Mouse (Mus musculus): ENCODE measurements at regions not wholly inside any gene's neighbourhood (a gene's known extent, or its start where the extent isn't known, plus 50 kb on each side); places are given as distances from the start of the nearest gene placed in this dataset.

- TF ChIP-seq CTCF (IDR thresholded peaks at IDR 0.05; ENCODE audit: low read depth) = no peak
- Histone ChIP-seq H3K27me3 (ENCODE audit: insufficient read depth, low read length) (no peaks in the 10 kb centered on the region), H3K9ac (no peak overlapping the region), H3K4me2 (ENCODE audit: low read depth) (no peak overlapping the region), H3K4me1 (ENCODE audit: insufficient read depth) (no peaks in the 10 kb centered on the region), H3K27ac (ENCODE audit: low read depth, low read length) (no peak overlapping the region), H3K4me3 (ENCODE audit: low read depth, low read length) (no peak overlapping the region), H3K9me3 (ENCODE audit: low read length) (no peaks in the 10 kb centered on the region), H3K36me3 (ENCODE audit: insufficient read depth) (no peaks in the 10 kb centered on the region)
- no peak for DNase-seq
- ATAC-seq = no peak
- WGBS = 77% methylated on average over 4 of the region's 4 CpGs
Observed at GRCm38 (mm10) chr8:76148681-76149080, 700.2 kb downstream of the Iqcm start.

GRCm38 (mm10) chr8:76182520-76182919 lies 716.7 kb upstream of the Nr3c2 start:
- no peaks in the 10 kb centered on the region for H3K9me3 ChIP-seq (ENCODE audit: low read length)

DNA sequence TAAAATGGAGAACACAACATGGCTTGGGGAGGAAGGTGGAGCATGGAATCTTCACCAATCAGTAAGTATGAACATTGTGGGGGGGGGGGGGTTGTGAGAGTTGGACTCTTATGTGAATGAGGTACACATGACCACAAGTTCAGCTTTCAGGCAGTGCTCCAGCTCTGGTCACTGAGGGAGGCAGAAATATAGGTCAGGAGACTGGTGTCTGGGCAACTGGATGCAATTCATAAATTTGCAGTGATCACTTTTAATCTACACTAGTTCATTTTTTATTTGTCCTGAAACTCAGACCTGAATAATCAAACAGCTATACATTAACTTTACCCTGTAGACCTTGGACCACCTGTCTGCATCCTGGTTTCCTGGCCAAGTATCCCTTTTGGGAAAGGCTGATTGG lies 715.4 kb upstream of the Nr3c2 start:
- Histone ChIP-seq H3K36me3 (ENCODE audit: insufficient read depth) (no peaks in the 10 kb centered on the region), H3K9ac (no peak overlapping the region), H3K4me3 (ENCODE audit: low read depth, low read length) (no peak overlapping the region), H3K9me3 (ENCODE audit: low read length) (no peaks in the 10 kb centered on the region), H3K4me2 (ENCODE audit: low read depth) (no peak overlapping the region), H3K4me1 (ENCODE audit: insufficient read depth) (no peaks in the 10 kb centered on the region), H3K27ac (ENCODE audit: low read depth, low read length) (no peak overlapping the region), H3K27me3 (ENCODE audit: insufficient read depth, low read length) (no peaks in the 10 kb centered on the region)
- DNase-seq (no peak), ATAC-seq (no peak)
- TF ChIP-seq CTCF (IDR thresholded peaks at IDR 0.05; ENCODE audit: low read depth) = no peak

More at GRCm38 (mm10) chr8:76182520-76182919, 716.7 kb upstream of the Nr3c2 start:
- no peak for TF ChIP-seq CTCF (IDR thresholded peaks at IDR 0.05; ENCODE audit: low read depth)
- DNase-seq = no peak
- ATAC-seq = no peak
- no peaks in the 10 kb centered on the region for H3K36me3 ChIP-seq (ENCODE audit: insufficient read depth)
- WGBS = 88% methylated on average over 3 of the region's 3 CpGs
- H3K4me1 ChIP-seq (ENCODE audit: insufficient read depth) = no peaks in the 10 kb centered on the region
- no peak overlapping the region for H3K4me3 ChIP-seq (ENCODE audit: low read depth, low read length)
- H3K27ac ChIP-seq (ENCODE audit: low read depth, low read length) = no peak overlapping the region
- no peak overlapping the region for H3K9ac ChIP-seq
- H3K27me3 ChIP-seq (ENCODE audit: insufficient read depth, low read length) = no peaks in the 10 kb centered on the region
- no peak overlapping the region for H3K4me2 ChIP-seq (ENCODE audit: low read depth)

GRCm38 (mm10) chr8:76187293-76187692 lies 711.9 kb upstream of the Nr3c2 start:
- H3K4me2 ChIP-seq (ENCODE audit: low read depth) = no peak overlapping the region
- H3K27me3 ChIP-seq (ENCODE audit: insufficient read depth, low read length) = no peaks in the 10 kb centered on the region
- TF ChIP-seq CTCF (IDR thresholded peaks at IDR 0.05; ENCODE audit: low read depth) = no peak
- 71% methylated on average over 5 of the region's 5 CpGs for WGBS
- DNase-seq (peak; percentile 2), ATAC-seq (peak; percentile 64)
- H3K9ac ChIP-seq = no peak overlapping the region
- no peak overlapping the region for H3K4me3 ChIP-seq (ENCODE audit: low read depth, low read length)
- H3K9me3 ChIP-seq (ENCODE audit: low read length) = no peaks in the 10 kb centered on the region
- no peaks in the 10 kb centered on the region for H3K4me1 ChIP-seq (ENCODE audit: insufficient read depth)
- H3K27ac ChIP-seq (ENCODE audit: low read depth, low read length) = no peak overlapping the region
- H3K36me3 ChIP-seq (ENCODE audit: insufficient read depth) = no peaks in the 10 kb centered on the region

GRCm38 (mm10) chr8:76211891-76212290 lies 687.4 kb upstream of the Nr3c2 start:
- no peak for DNase-seq
- Histone ChIP-seq H3K4me3 (ENCODE audit: low read depth, low read length) (no peak overlapping the region), H3K27ac (ENCODE audit: low read depth, low read length) (no peak overlapping the region), H3K9me3 (ENCODE audit: low read length) (no peaks in the 10 kb centered on the region), H3K27me3 (ENCODE audit: insufficient read depth, low read length) (no peaks in the 10 kb centered on the region), H3K36me3 (ENCODE audit: insufficient read depth) (no peaks in the 10 kb centered on the region), H3K4me2 (ENCODE audit: low read depth) (no peak overlapping the region), H3K9ac (no peak overlapping the region), H3K4me1 (ENCODE audit: insufficient read depth) (no peaks in the 10 kb centered on the region)
- no peak for TF ChIP-seq CTCF (IDR thresholded peaks at IDR 0.05; ENCODE audit: low read depth)
- WGBS = 90% methylated on average over 4 of the region's 4 CpGs
- no peak for ATAC-seq

DNA sequence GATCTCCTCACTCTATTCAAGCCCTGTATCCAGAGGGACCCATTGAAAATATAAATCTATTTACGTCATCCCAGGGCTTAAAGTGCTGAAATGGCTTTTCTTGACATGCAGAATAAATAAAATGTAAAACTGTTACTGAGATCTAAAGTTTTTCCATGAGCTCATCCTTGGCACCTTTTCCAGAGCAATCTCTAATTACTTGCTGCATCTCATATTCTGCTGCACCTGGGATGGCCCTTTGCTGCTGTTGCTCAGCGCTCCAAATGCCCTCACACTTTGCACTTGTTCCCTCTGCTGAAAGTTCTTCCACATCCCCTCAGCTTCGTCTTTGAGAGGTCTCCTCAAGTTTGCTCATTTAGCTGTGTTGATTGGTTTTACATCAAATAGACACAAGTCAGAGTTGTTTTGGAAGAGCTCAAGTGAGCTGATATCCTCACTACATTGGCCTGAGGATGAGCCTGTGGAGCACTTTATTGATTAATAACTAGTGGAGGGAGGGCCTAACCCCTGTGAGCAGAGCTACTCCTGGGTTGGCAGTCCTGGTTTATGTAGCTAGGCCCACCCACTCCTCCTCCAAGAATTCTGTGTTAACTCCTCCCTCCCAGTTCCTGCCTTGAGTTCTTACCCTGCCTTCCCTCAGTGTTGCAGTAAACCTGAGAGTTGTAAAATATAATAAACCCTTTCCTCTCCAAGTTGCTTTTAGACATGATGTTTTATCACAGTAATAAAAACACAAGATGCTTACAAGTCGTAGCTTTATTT lies 681.2 kb upstream of the Nr3c2 start:
- Histone ChIP-seq H3K36me3 (ENCODE audit: insufficient read depth) (no peaks in the 10 kb centered on the region), H3K4me1 (ENCODE audit: insufficient read depth) (no peaks in the 10 kb centered on the region), H3K9me3 (ENCODE audit: low read length) (no peaks in the 10 kb centered on the region), H3K27ac (ENCODE audit: low read depth, low read length) (no peak overlapping the region), H3K4me2 (ENCODE audit: low read depth) (no peak overlapping the region), H3K4me3 (ENCODE audit: low read depth, low read length) (no peak overlapping the region), H3K9ac (no peak overlapping the region), H3K27me3 (ENCODE audit: insufficient read depth, low read length) (no peaks in the 10 kb centered on the region)
- no peak for ATAC-seq
- TF ChIP-seq CTCF (IDR thresholded peaks at IDR 0.05; ENCODE audit: low read depth) = no peak
- no peak for DNase-seq
- WGBS = 72% methylated on average over 4 of the region's 4 CpGs

- no peak overlapping the region for H3K27ac ChIP-seq (ENCODE audit: low read depth, low read length)
- DNase-seq (no peak), ATAC-seq (no peak)
- no peaks in the 10 kb centered on the region for H3K9me3 ChIP-seq (ENCODE audit: low read length)
- H3K36me3 ChIP-seq (ENCODE audit: insufficient read depth) = no peaks in the 10 kb centered on the region
- H3K4me3 ChIP-seq (ENCODE audit: low read depth, low read length) = no peak overlapping the region
- no peak overlapping the region for H3K9ac ChIP-seq
- no peak for TF ChIP-seq CTCF (IDR thresholded peaks at IDR 0.05; ENCODE audit: low read depth)
- no peak overlapping the region for H3K4me2 ChIP-seq (ENCODE audit: low read depth)
- 27% methylated on average over 1 of the region's 1 CpGs for WGBS
- H3K27me3 ChIP-seq (ENCODE audit: insufficient read depth, low read length) = no peaks in the 10 kb centered on the region
- H3K4me1 ChIP-seq (ENCODE audit: insufficient read depth) = no peaks in the 10 kb centered on the region
Observed at GRCm38 (mm10) chr8:76230847-76231246, 668.4 kb upstream of the Nr3c2 start.
